Mouse (Mus musculus): ENCODE results near the gene Dnaaf5.

The Dnaaf5 gene

GRCm38 (mm10) chr5:139140589-139140988 lies 9.4 kb upstream of the Dnaaf5 start:
- no peak for DNase-seq (ENCODE audit: low read depth, low spot score)

- no peak for DNase-seq (ENCODE audit: low read depth, low spot score)
These were observed 8.7 kb upstream of the Dnaaf5 start for GRCm38 (mm10) chr5:139141326-139141725.

- no peak for DNase-seq (ENCODE audit: low read depth, low spot score)
These were observed 6.1 kb upstream of the Dnaaf5 start for GRCm38 (mm10) chr5:139143890-139144289.

- DNase-seq (ENCODE audit: low read depth, low spot score) = no peak
These were observed 4.3 kb upstream of the Dnaaf5 start for GRCm38 (mm10) chr5:139145726-139146125.

- no peak for DNase-seq (ENCODE audit: low read depth, low spot score)
These were observed 3.4 kb upstream of the Dnaaf5 start for GRCm38 (mm10) chr5:139146476-139147075.

GRCm38 (mm10) chr5:139147178-139148078 lies 2.6 kb upstream of the Dnaaf5 start:
- DNase-seq (ENCODE audit: low read depth, low spot score) = peak; percentile 84

- no peak for DNase-seq (ENCODE audit: low read depth, low spot score)
These were observed 884 bp upstream of the Dnaaf5 start for GRCm38 (mm10) chr5:139149006-139149672.

- no peak for DNase-seq (ENCODE audit: low read depth, low spot score)
These were observed 594 bp downstream of the Dnaaf5 start for GRCm38 (mm10) chr5:139150603-139151031.

GRCm38 (mm10) chr5:139160899-139161298 lies 10.9 kb downstream of the Dnaaf5 start:
- no peak for DNase-seq (ENCODE audit: low read depth, low spot score)

- DNase-seq (ENCODE audit: low read depth, low spot score) = no peak
These were observed 11.6 kb downstream of the Dnaaf5 start for GRCm38 (mm10) chr5:139161632-139162031.

- DNase-seq (ENCODE audit: low read depth, low spot score) = no peak
These were observed 16.8 kb downstream of the Dnaaf5 start for GRCm38 (mm10) chr5:139166781-139167361.

- DNase-seq (ENCODE audit: low read depth, low spot score) = no peak
These were observed 17.5 kb downstream of the Dnaaf5 start for GRCm38 (mm10) chr5:139167548-139167947.

- no peak for DNase-seq (ENCODE audit: low read depth, low spot score)
These were observed 21.9 kb downstream of the Dnaaf5 start for GRCm38 (mm10) chr5:139171929-139172328.

GRCm38 (mm10) chr5:139174141-139174540 lies 24.1 kb downstream of the Dnaaf5 start:
- DNase-seq (ENCODE audit: low read depth, low spot score) = no peak

- DNase-seq (ENCODE audit: low read depth, low spot score) = no peak
These were observed 24.8 kb downstream of the Dnaaf5 start for GRCm38 (mm10) chr5:139174556-139175547.

- DNase-seq (ENCODE audit: low read depth, low spot score) = no peak
These were observed 29.0 kb downstream of the Dnaaf5 start for GRCm38 (mm10) chr5:139178895-139179631.

- no peak for DNase-seq (ENCODE audit: low read depth, low spot score)
These were observed 33.1 kb downstream of the Dnaaf5 start for GRCm38 (mm10) chr5:139183131-139183530.

- DNase-seq (ENCODE audit: low read depth, low spot score) = no peak
These were observed 33.6 kb downstream of the Dnaaf5 start for GRCm38 (mm10) chr5:139183601-139184000.

- DNase-seq (ENCODE audit: low read depth, low spot score) = no peak
These were observed 34.9 kb downstream of the Dnaaf5 start for GRCm38 (mm10) chr5:139184897-139185296.

GRCm38 (mm10) chr5:139189726-139190125 lies 39.7 kb downstream of the Dnaaf5 start:
- no peak for DNase-seq (ENCODE audit: low read depth, low spot score)

Measured in brain, embryonic 18.5 days (tissue).